Mouse (Mus musculus) kidney, adult 2 months (tissue): Measurements from ENCODE around the gene Ksr2.
"Not testable (repeated sequence)": the region's sequence is repeated elsewhere in the genome, so short reads cannot be mapped to it uniquely, and the experiment has no call there.

Experiments
- CTCF ChIP-seq: fragments of 200-500 bp; conservative IDR thresholded peaks from 2 replicates; pipeline ENCODE4 v1.5.1; 2011; ENCODE audit warnings: low read depth, mild to moderate bottlenecking, control low read depth, low read length, moderate library complexity, mixed read lengths; ENCODE audit not compliant: insufficient read depth, insufficient read length
- POLR2A ChIP-seq: fragments of 200-500 bp; IDR thresholded peaks from one replicate; pipeline ENCODE4 v1.6.1; 2011; ENCODE audit warnings: low read depth, low read length, control low read depth

DNA sequence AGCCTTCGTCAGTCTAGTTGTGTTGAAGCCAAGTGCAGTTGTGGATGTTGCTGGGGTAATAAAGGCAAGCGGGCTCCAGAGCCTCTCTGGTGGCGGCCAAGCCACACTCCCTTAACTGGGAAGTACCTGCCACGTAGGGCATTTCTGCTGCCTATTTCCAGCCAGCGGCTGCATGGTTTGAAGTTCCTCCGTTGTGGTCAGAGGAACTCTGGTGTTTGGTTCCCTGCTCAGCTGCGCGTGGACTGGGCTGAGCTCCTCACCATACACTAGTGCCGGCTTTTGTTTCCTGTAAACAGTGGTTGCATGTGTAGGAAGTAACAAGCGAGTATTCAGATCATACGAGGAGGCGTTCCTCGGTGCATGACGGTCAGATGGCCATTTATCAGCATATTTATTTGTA lies 36.1 kb upstream of the Ksr2 start:
- TF ChIP-seq POLR2A, CTCF: not testable (repeated sequence)
